In the genomic region with DNA sequence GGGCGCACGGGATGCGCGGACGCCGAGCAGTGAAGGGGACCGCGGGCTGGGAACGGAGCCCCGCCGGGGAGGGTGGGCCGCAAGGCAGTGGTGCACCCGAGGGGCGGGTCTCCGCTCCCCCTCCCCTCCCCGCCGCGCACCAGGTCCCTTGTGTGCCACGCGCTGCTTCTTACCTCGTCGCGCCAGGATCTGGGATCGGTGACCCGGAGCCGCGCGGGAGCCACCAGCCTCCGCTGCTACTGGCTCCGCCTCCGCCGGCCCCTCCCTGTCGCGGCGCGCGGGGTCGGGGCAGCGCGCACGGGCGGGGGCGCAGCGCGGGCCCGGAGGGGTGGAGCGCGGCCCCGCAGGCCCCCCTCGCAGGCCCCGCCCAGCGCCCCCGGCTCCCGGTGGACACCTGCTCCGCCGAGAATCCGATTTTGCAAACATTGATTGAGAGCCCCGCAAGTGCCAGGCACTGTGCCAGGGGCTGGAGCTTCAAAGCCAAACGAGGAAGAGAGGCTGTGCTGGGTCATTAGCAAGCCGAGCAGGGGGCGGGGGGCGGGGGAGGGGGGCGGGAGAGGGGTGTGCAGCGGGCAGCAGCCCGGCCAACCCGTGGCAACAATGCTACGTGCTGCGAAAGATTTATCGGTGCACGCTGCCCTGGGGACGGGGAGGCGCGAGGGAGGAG, we compare ENCODE assay signal across 9 mouse cellular contexts. TPM values are rescaled to one million over a fixed set of nuclear protein-coding genes. Genes with fewer than 3 reads are reported as not detected.
DNase-seq lines count a peak whose midpoint lies in the region; ATAC-seq lines count a peak whose summit lies in the region.
"Had no signal": no experiment of that assay in that cellular context is flagged by ENCODE, and none has a peak within 500 bp of the region (broad histone marks: within the 10 kb centered on the region; RNA-seq: fewer than 3 reads in every experiment).

No protein-coding gene starts in this region.

- DNase-seq in adrenal gland, postnatal 10 days = peak; percentile 84
- DNase-seq in gastrocnemius, postnatal 25 days = peak; percentile 65
- DNase-seq in hindlimb bud, embryonic 11.5 days (ENCODE audit: extremely low spot score, low read depth, low spot score) = peak; percentile 39
- DNase-seq in left cerebral cortex, postnatal 25 days (ENCODE audit: low spot score in 2 of 2) = peak; percentile 63 to 69
- peak; percentile 85 for DNase-seq in midbrain, embryonic 10.5 days (ENCODE audit: low spot score)
- DNase-seq in skeletal muscle tissue, adult 2 months (ENCODE audit: low read depth, low spot score) = peak; percentile 49

- no peaks in the 10 kb centered on the region for H3K9me3 ChIP-seq in midbrain, embryonic 10.5 days (replicated peaks)

- peak; percentile 50; the same call in 1 of the 2 replicates for ATAC-seq in common myeloid progenitor, adult 5-6 weeks (replicated peaks; ENCODE audit: low read depth, poor library complexity, severe bottlenecking)
- no peak for ATAC-seq in erythroid progenitor cell, adult 5-6 weeks (replicated peaks; ENCODE audit: low FRiP score, poor library complexity, severe bottlenecking)

- peaks cover 49% of the 10 kb centered on the region for H3K27me3 ChIP-seq in midbrain, embryonic 10.5 days (ENCODE audit: low read depth, poor library complexity, severe bottlenecking)

- under 1% methylated on average over 59 of the region's 73 CpGs for WGBS in midbrain, embryonic 10.5 days

- intact Hi-C loops in left cerebral cortex, postnatal 25 days (cut with DNase I) = loop anchor here (2.0 kb wide), 3 partner anchors 34 to 62 kb away; partner anchors contain the start of genes Cfap97d1 and Mpp2

- H3K4me1 ChIP-seq in midbrain, embryonic 10.5 days = peaks cover 36% of the 10 kb centered on the region

- H3K27ac ChIP-seq in midbrain, embryonic 10.5 days (replicated peaks) = peak overlapping the region; percentile 90
- H3K27ac ChIP-seq: macrophage had no signal

- peaks cover 19% of the 10 kb centered on the region for H3K36me3 ChIP-seq in midbrain, embryonic 10.5 days

- H3K4me3 ChIP-seq in midbrain, embryonic 10.5 days = peak overlapping the region; percentile 77

RNA-seq across cellular contexts. Expression of gene Mpp3, which starts 1.4 kb away (rescaled TPM):
- total RNA-seq in adrenal gland, postnatal 10 days (2021) = 10 to 100 TPM; 11.8 to 16.0 TPM
- not detected in 2 replicates for total RNA-seq in common myeloid progenitor, adult 5-6 weeks (2017)
- total RNA-seq in gastrocnemius, postnatal 25 days (2021) = 10 to 100 TPM; 17.6 to 29.5 TPM
- total RNA-seq in left cerebral cortex, postnatal 25 days (2021) = 10 to 100 TPM; 71.2 to 72.9 TPM
- 13.3 and 16.9 TPM in 2 replicates for polyA plus RNA-seq in midbrain, embryonic 10.5 days (2016; fragmentation: Nextera tagmentation; extraction: Ambion mirVana)
- not detected in 2 replicates for total RNA-seq in erythroid progenitor cell, adult 5-6 weeks (2015; ENCODE audit: low replicate concordance)
- not detected in 2 replicates for total RNA-seq in erythroid progenitor cell, adult 5-6 weeks (2017; ENCODE audit: low replicate concordance)
- polyA plus RNA-seq: macrophage had no signal

RNA-seq across cellular contexts. Expression of gene Cd300lg, which starts 14.5 kb away (rescaled TPM):
- total RNA-seq in adrenal gland, postnatal 10 days (2021) = 10 to 100 TPM; 44.1 to 53.0 TPM
- 0.10 and 0.78 TPM in 2 replicates for total RNA-seq in common myeloid progenitor, adult 5-6 weeks (2017)
- total RNA-seq in gastrocnemius, postnatal 25 days (2021) = 10 to 100 TPM; 13.1 to 16.5 TPM
- total RNA-seq in left cerebral cortex, postnatal 25 days (2021) = not detected
- polyA plus RNA-seq in midbrain, embryonic 10.5 days (2016; fragmentation: Nextera tagmentation; extraction: Ambion mirVana) = 0.20 and 0.25 TPM in 2 replicates
- total RNA-seq in erythroid progenitor cell, adult 5-6 weeks (2015; ENCODE audit: low replicate concordance) = 0.42 and 3.6 TPM in 2 replicates
- 0.23 and 0.64 TPM in 2 replicates for total RNA-seq in erythroid progenitor cell, adult 5-6 weeks (2017; ENCODE audit: low replicate concordance)

RNA-seq across cellular contexts. Expression of gene Dusp3, which starts 40.0 kb away (rescaled TPM):
- 10 to 100 TPM; 93.3 to 96.3 TPM for total RNA-seq in adrenal gland, postnatal 10 days (2021)
- total RNA-seq in common myeloid progenitor, adult 5-6 weeks (2017) = 2.0 and 6.6 TPM in 2 replicates
- total RNA-seq in gastrocnemius, postnatal 25 days (2021) = 100 to 1,000 TPM; 134 to 137 TPM
- total RNA-seq in left cerebral cortex, postnatal 25 days (2021) = 100 to 1,000 TPM; 217 to 237 TPM
- 12.2 and 13.1 TPM in 2 replicates for polyA plus RNA-seq in midbrain, embryonic 10.5 days (2016; fragmentation: Nextera tagmentation; extraction: Ambion mirVana)
- 0.42 and 3.2 TPM in 2 replicates for total RNA-seq in erythroid progenitor cell, adult 5-6 weeks (2015; ENCODE audit: low replicate concordance)
- total RNA-seq in erythroid progenitor cell, adult 5-6 weeks (2017; ENCODE audit: low replicate concordance) = 1.6 and 2.7 TPM in 2 replicates

RNA-seq across cellular contexts. Expression of gene Cfap97d1, which starts 42.7 kb away (rescaled TPM):
- not detected for total RNA-seq in adrenal gland, postnatal 10 days (2021)
- not detected in 2 replicates for total RNA-seq in common myeloid progenitor, adult 5-6 weeks (2017)
- total RNA-seq in gastrocnemius, postnatal 25 days (2021) = not detected
- not detected for total RNA-seq in left cerebral cortex, postnatal 25 days (2021)
- not detected in 2 replicates for polyA plus RNA-seq in midbrain, embryonic 10.5 days (2016; fragmentation: Nextera tagmentation; extraction: Ambion mirVana)
- total RNA-seq in erythroid progenitor cell, adult 5-6 weeks (2015; ENCODE audit: low replicate concordance) = not detected in 2 replicates
- total RNA-seq in erythroid progenitor cell, adult 5-6 weeks (2017; ENCODE audit: low replicate concordance) = not detected in 2 replicates
- polyA plus RNA-seq: macrophage had no signal

Comparison
In these comparisons a context has a peak if more than half of its experiments do, and no peak if none do; other contexts are left out.
1. RNA of gene Mpp3, which starts 1.4 kb away (total RNA-seq): 71.2 to 72.9 TPM in left cerebral cortex, postnatal 25 days, 17.6 to 29.5 TPM in gastrocnemius, postnatal 25 days and 11.8 to 16.0 TPM in adrenal gland, postnatal 10 days; not detected in common myeloid progenitor, adult 5-6 weeks and not detected in erythroid progenitor cell, adult 5-6 weeks; every median in the first group is over 10 times any median in the second.
2. RNA of gene Dusp3, which starts 40.0 kb away (total RNA-seq): 217 to 237 TPM in left cerebral cortex, postnatal 25 days, 134 to 137 TPM in gastrocnemius, postnatal 25 days and 93.3 to 96.3 TPM in adrenal gland, postnatal 10 days; 2.0 to 6.6 TPM in common myeloid progenitor, adult 5-6 weeks and 0.42 to 3.2 TPM in erythroid progenitor cell, adult 5-6 weeks; every median in the first group is over 10 times any median in the second.
3. Peak in every context shown above with its lines, with median percentiles within 50 percentile points of each other: DNase-seq.